Mouse (Mus musculus) midbrain, postnatal 0 days (tissue): Measurements from ENCODE around the gene Ano6. TPM values are rescaled to one million over a fixed set of nuclear protein-coding genes. Genes with fewer than 3 reads are reported as not detected.
A peak's percentile ranks its signal among the peaks of the same experiment; 100 is the strongest.

ENCODE experiments used
- ATAC-seq: fragments of 200-750 bp; cut with Nextera tagmentation; 2 replicates; pipeline ENCODE4 v1.8.0; 2017; ENCODE audit warnings: moderate number of reproducible peaks, mild to moderate bottlenecking, moderate TSS enrichment, moderate library complexity; ENCODE audit not compliant: low FRiP score
- DNase-seq: peaks from one replicate; pipeline ENCODE4 v3.0.0-alpha.2; 2015; ENCODE audit warnings: low spot score
- H3K27ac ChIP-seq: fragments of 300-500 bp; sonication (generic); 2 replicates; pipeline ENCODE4 v1.5.1; 2014; ENCODE audit warnings: low read depth, mild to moderate bottlenecking, low read length, mixed read lengths
- H3K27me3 ChIP-seq: fragments of 300-500 bp; sonication (generic); 2 replicates; pipeline ENCODE4 v1.6.1; 2014; ENCODE audit warnings: low read length, control low read depth, mixed read lengths; ENCODE audit not compliant: insufficient read depth
- H3K36me3 ChIP-seq: fragments of 300-500 bp; sonication (generic); 2 replicates; pipeline ENCODE4 v1.6.1; 2014; ENCODE audit warnings: low read length, control low read depth, mixed read lengths; ENCODE audit not compliant: insufficient read depth
- H3K4me1 ChIP-seq: fragments of 300-500 bp; sonication (generic); 2 replicates; pipeline ENCODE4 v1.6.1; 2014; ENCODE audit warnings: mild to moderate bottlenecking, control low read depth, antibody characterized with exemption, low read length, mixed read lengths; ENCODE audit not compliant: insufficient read depth
- H3K4me2 ChIP-seq: fragments of 300-500 bp; sonication (generic); 2 replicates; pipeline ENCODE4 v1.6.1; 2014; ENCODE audit warnings: low read depth, mild to moderate bottlenecking, low read length, mixed read lengths; ENCODE audit not compliant: poor library complexity, severe bottlenecking
- H3K4me3 ChIP-seq: fragments of 300-500 bp; sonication (generic); 2 replicates; pipeline ENCODE4 v1.5.1; 2014; ENCODE audit warnings: low read depth, mild to moderate bottlenecking, low read length, moderate library complexity
- H3K9ac ChIP-seq: fragments of 300-500 bp; sonication (generic); replicated peaks from 2 replicates; pipeline ENCODE4 v1.6.1; 2014; ENCODE audit warnings: mild to moderate bottlenecking, low read length, moderate library complexity, mixed read lengths; ENCODE audit not compliant: poor library complexity, severe bottlenecking
- H3K9me3 ChIP-seq: fragments of 300-500 bp; sonication (generic); 2 replicates; pipeline ENCODE4 v1.6.1; 2016; ENCODE audit warnings: low read length, control low read depth
- CTCF ChIP-seq: IDR thresholded peaks from 2 replicates; pipeline ENCODE4 v1.5.1; 2016; ENCODE audit warnings: antibody characterized with exemption, mild to moderate bottlenecking
- WGBS: fragments of 180-500 bp; shearing (Covaris S2); extraction: QIAGEN DNeasy Blood & Tissue Kit; methylation state at CpG from one replicate; pipeline ENCODE4 v1.1.7; 2014; 5-methylcytosine and 5-hydroxymethylcytosine counted together
- polyA plus RNA-seq: library from polyadenylated mRNA; unstranded; fragments of >200 nt; fragmentation: Nextera tagmentation; extraction: Ambion mirVana; gene quantifications from 2 replicates; pipeline ENCODE4 v1.2.1, GENCODE M21; 2015
- total RNA-seq: library from RNA; depleted of rRNA; stranded (reverse); fragments of >200 nt; gene quantifications from 2 replicates; pipeline ENCODE4 v1.2.3, GENCODE M21; 2014

The Ano6 gene
- total and polyA plus RNA-seq, 2 experiments from 2014 or later: 19.9 to 35.0 TPM

DNA sequence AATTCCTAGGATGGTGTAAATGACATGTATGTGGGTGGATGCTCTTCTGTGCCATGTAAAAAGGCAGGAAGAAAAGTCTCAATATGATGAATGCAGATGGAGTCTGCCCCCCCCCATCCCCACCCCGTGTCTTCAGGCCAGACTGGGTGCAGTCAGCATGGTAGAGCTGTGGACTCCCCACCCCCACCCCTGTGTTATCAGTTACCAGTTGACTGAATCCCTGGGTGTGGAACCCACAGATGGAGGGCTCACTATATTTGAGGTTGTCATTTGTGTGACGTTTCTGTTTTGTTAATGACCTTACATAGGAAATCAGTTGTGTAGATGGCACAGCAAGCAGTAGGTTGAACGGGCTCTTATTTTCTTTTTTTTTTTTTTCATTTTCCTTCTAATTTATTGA is 126.7 kb downstream of the Ano6 start:
- no peak overlapping the region for H3K27ac ChIP-seq
- DNase-seq: no peak
- no peak for TF ChIP-seq CTCF
- H3K4me2 ChIP-seq: no peak overlapping the region
- no peak overlapping the region for H3K4me3 ChIP-seq
- 95% methylated on average over 3 of the region's 3 CpGs for WGBS
- no peaks in the 10 kb centered on the region for H3K4me1 ChIP-seq
- H3K27me3 ChIP-seq: no peaks in the 10 kb centered on the region
- H3K9ac ChIP-seq: no peak overlapping the region
- no peaks in the 10 kb centered on the region for H3K9me3 ChIP-seq
- no peak for ATAC-seq
- peaks cover 10% of the 10 kb centered on the region; the same call in 1 of the 2 replicates for H3K36me3 ChIP-seq

DNA sequence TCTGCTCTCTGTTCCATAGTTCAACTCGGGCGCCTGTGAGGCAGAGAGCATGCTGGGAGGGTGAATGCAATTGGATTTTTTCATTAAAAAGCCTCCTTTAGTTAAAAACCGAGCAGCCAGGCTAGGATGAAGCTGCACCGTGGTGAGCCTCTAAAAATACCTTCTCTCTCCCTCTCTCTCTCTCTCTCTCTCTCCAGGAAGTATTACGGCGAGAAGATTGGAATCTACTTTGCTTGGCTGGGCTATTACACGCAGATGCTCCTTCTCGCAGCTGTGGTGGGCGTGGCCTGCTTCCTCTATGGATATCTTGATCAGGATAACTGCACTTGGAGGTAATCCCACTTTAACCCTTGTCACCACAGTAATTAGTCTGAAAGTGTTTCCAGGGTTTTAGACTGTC is 129.4 kb downstream of the Ano6 start:
- 0 out of 2 replicates have a peak, but pooled peaks cover 1% of the 10 kb centered on the region for H3K4me1 ChIP-seq
- peak overlapping the region; percentile 63 for H3K27ac ChIP-seq
- no peak for TF ChIP-seq CTCF
- no peaks in the 10 kb centered on the region for H3K27me3 ChIP-seq
- no peaks in the 10 kb centered on the region for H3K9me3 ChIP-seq
- peak; percentile 67 for DNase-seq
- 43% methylated on average over 9 of the region's 9 CpGs for WGBS
- 0 out of 2 replicates have a peak, but pooled peaks cover 6% of the 10 kb centered on the region for H3K36me3 ChIP-seq
- no peak overlapping the region for H3K4me2 ChIP-seq
- no peak overlapping the region for H3K4me3 ChIP-seq
- no peak for ATAC-seq
- H3K9ac ChIP-seq: no peak overlapping the region

DNA sequence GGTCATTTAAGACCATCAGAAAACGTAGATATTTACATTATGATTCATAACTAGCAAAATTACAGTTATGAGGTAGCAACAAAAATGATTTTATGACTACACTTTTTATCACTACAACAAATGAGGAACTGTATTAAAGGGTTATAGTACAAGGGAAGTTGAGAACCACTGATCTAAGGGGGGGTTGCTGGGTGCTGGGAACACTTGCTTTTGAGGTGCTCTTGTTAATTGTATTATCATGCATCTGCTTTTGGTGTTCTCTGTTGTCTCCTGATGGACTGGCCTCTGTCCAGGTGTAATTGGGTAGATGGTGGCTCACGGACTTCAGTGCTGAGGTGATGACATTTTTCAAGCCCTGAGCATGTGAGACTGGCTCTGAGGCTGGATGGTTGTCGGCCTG is 130.4 kb downstream of the Ano6 start:
- H3K4me1 ChIP-seq: 0 out of 2 replicates have a peak, but pooled peaks cover 6% of the 10 kb centered on the region
- ATAC-seq (no peak), DNase-seq (no peak)
- H3K27me3 ChIP-seq: no peaks in the 10 kb centered on the region
- 0 out of 2 replicates have a peak, but pooled peaks cover 3% of the 10 kb centered on the region for H3K36me3 ChIP-seq
- H3K9me3 ChIP-seq: no peaks in the 10 kb centered on the region
- TF ChIP-seq CTCF: no peak
- no peak overlapping the region for H3K9ac ChIP-seq
- no peak overlapping the region for H3K4me3 ChIP-seq
- H3K4me2 ChIP-seq: no peak overlapping the region
- H3K27ac ChIP-seq: no peak overlapping the region
- 86% methylated on average over 3 of the region's 3 CpGs for WGBS

DNA sequence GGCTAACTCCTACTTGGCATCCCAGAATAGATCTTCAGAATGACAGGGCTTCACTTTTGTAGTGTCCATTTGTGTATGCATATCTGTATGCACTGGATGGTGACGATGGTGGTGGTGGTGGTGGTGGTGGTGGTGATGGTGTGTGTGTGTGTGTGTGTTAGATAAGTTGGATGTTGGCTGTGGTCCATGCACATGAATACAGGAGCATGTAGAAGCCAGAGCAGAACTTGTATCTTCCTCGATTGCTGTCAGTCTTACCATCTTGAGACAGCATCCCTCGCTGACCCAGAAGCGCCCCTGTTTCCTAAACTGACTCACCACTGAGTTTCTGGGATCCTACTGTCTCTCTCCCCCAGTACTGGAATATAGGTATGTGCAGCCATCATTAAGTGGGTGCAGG is 131.0 kb downstream of the Ano6 start:
- no peak overlapping the region for H3K4me2 ChIP-seq
- no peaks in the 10 kb centered on the region for H3K27me3 ChIP-seq
- 0 out of 2 replicates have a peak, but pooled peaks cover 3% of the 10 kb centered on the region for H3K36me3 ChIP-seq
- no peak for TF ChIP-seq CTCF
- no peaks in the 10 kb centered on the region for H3K9me3 ChIP-seq
- no peak overlapping the region for H3K27ac ChIP-seq
- ATAC-seq (no peak), DNase-seq (no peak)
- H3K4me1 ChIP-seq: 0 out of 2 replicates have a peak, but pooled peaks cover 6% of the 10 kb centered on the region
- no peak overlapping the region for H3K9ac ChIP-seq
- no peak overlapping the region for H3K4me3 ChIP-seq
- WGBS: 100% methylated on average over 4 of the region's 4 CpGs

DNA sequence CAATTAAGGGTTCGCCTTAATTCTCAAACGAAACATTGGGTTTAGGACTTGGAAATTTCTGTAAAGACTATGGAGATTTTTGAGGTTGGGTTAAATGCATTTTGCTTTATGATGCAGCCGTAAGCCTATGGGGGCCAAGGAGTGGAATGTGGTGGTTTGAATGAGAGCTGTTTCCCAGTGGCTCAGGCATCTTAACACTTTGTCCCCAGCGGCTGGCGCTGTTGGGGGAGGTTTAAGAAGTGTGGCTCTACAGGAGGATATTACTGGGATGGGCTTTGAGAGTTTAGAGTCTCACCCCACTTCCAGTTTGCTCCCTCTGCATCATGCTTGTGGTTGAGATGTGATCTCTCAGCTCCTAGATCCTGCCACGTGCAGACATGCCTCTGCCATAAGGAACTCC is 131.9 kb downstream of the Ano6 start:
- Histone ChIP-seq H3K4me1 (0 out of 2 replicates have a peak, but pooled peaks cover 6% of the 10 kb centered on the region), H3K27me3 (no peaks in the 10 kb centered on the region), H3K9ac (no peak overlapping the region), H3K36me3 (0 out of 2 replicates have a peak, but pooled peaks cover 3% of the 10 kb centered on the region), H3K4me2 (no peak overlapping the region), H3K4me3 (no peak overlapping the region), H3K27ac (no peak overlapping the region), H3K9me3 (no peaks in the 10 kb centered on the region)
- DNase-seq (no peak), ATAC-seq (no peak)
- 87% methylated on average over 6 of the region's 6 CpGs for WGBS
- no peak for TF ChIP-seq CTCF

DNA sequence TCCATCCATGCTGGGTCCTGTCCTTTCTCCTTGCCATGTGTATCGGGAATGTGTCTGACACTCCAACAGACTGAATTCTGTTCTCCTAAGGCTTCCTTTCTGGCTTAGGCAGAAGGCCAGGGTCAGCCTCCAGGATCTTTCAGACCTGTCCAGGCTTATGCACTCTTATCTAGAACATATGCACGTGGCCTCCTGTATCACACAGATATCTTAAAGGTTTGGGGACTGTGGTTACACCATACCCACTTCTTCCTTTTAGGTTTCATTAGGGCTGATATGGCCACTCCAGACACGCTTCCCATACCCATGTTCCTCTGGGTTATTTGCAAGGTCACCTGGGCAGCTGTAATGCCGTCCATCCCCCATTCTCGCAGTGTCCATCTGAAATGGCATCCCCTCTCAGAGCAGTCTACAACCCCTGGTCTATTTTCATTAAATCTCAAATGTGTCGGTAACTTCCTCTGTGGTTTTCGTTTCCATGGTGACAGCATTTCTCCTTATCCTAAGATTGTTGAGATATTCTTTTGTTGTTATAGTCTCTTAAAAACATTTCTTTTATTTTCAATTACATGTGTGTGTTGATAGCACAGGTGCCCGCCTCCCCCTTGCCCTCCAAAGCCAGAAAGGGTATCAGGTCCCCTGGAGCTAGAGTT is 134.8 kb downstream of the Ano6 start:
- TF ChIP-seq CTCF: no peak
- Histone ChIP-seq H3K27me3 (no peaks in the 10 kb centered on the region), H3K4me3 (no peak overlapping the region), H3K9me3 (no peaks in the 10 kb centered on the region), H3K36me3 (0 out of 2 replicates have a peak, but pooled peaks cover 4% of the 10 kb centered on the region), H3K4me1 (0 out of 2 replicates have a peak, but pooled peaks cover 6% of the 10 kb centered on the region), H3K9ac (no peak overlapping the region), H3K4me2 (no peak overlapping the region), H3K27ac (no peak overlapping the region)
- WGBS: 79% methylated on average over 8 of the region's 8 CpGs
- no peak for ATAC-seq
- DNase-seq: no peak
